ENCODE assay signal across 8 mouse cellular contexts in the genomic region with DNA sequence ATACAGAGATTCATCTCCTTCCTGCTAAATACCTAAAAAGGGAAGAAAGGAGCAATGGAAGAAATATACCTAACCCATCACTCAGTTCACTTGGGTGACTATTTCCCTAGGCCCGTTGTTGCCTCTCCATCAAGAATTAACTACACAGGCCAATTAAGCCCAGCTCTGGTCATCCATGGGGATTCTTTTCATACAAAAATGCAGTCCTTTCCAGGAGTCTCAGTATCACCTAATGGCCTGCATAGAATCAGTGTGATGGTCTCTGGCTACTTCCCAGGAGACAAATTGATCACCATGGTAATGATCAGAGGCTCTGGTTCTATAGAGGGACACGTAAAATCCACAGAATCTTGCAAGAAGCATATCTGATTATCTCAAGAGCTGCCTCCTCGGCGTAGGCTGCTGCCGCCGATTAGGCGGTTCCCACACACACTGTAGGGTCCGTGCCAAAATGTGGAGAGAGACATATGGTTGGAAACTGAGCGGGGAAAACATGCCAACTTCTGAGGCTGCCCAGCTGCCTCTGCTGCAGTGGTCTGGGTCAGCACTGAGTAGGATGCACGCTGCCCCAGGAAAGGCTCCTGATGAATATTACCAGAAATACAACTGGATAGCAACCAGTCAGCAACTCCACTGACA. TPM values are rescaled to one million over a fixed set of nuclear protein-coding genes. Genes with fewer than 3 reads are reported as not detected.
A peak's percentile ranks its signal among the peaks of the same experiment; 100 is the strongest.
DNase-seq lines count a peak whose midpoint lies in the region; ATAC-seq and TF ChIP-seq lines count a peak whose summit lies in the region.

No protein-coding gene starts in this region.

- no peak for TF ChIP-seq CTCF in lung, adult 2 months (IDR thresholded peaks at IDR 0.05; ENCODE audit: insufficient read depth, low read length)

- TF ChIP-seq POLR2A in lung, adult 2 months (IDR thresholded peaks at IDR 0.05; ENCODE audit: borderline replicate concordance, extremely low read depth, low read depth, low read length): no peak

- no peak overlapping the region for H3K4me3 ChIP-seq in lung, embryonic 15.5 days
- H3K4me3 ChIP-seq in lung, adult 2 months (replicated peaks; ENCODE audit: extremely low read depth, low read depth, low read length): no peak overlapping the region

- WGBS in lung, embryonic 15.5 days: 58% methylated on average over 10 of the region's 10 CpGs
- 69% methylated on average over 10 of the region's 10 CpGs for WGBS in lung, adult 2 months

- no peak overlapping the region for H3K9ac ChIP-seq in lung, embryonic 15.5 days

- H3K9me3 ChIP-seq in lung, embryonic 15.5 days: no peaks in the 10 kb centered on the region

- H3K27ac ChIP-seq in lung, embryonic 15.5 days: no peak overlapping the region

- no peaks in the 10 kb centered on the region for H3K27me3 ChIP-seq in lung, embryonic 15.5 days

- ATAC-seq in lung, embryonic 15.5 days (ENCODE audit: borderline replicate concordance, extremely low read depth, low FRiP score, low TSS enrichment): 0 out of 2 replicates have a peak, but pooled peaks have one; percentile 42

- no peak overlapping the region for H3K4me2 ChIP-seq in lung, embryonic 15.5 days

- no peaks in the 10 kb centered on the region for H3K4me1 ChIP-seq in lung, embryonic 15.5 days
- no peaks in the 10 kb centered on the region for H3K4me1 ChIP-seq in lung, adult 2 months (ENCODE audit: control insufficient read depth, insufficient read depth, low read length)

- no peaks in the 10 kb centered on the region for H3K36me3 ChIP-seq in lung, embryonic 15.5 days

- no peak for DNase-seq in lung, adult 2 months
- peak; percentile 76 to 80 for DNase-seq in cerebellum, postnatal 36 days
- peak; percentile 41 to 77 for DNase-seq in layer of hippocampus, adult 8-10 months (ENCODE audit: low spot score in 2 of 2)
- DNase-seq in right cerebral cortex, adult 18-20 months: peak; percentile 74
- DNase-seq in kidney, adult 8-10 months: no peak
- DNase-seq in embryo, embryonic 11 days: no peak
- no peak for DNase-seq in spleen, postnatal 10 days (ENCODE audit: low spot score in 2 of 2)

RNA-seq across cellular contexts. Expression of a gene that starts 40.4 kb away (rescaled TPM):
- polyA plus RNA-seq in lung, embryonic 15.5 days (2015; fragmentation: Nextera tagmentation; extraction: Ambion mirVana): 17.3 and 17.5 TPM in 2 replicates
- polyA plus RNA-seq in lung, adult 2 months (2012; rRNA removed): 2.2 and 3.1 TPM in 2 replicates
- total RNA-seq in layer of hippocampus, adult 8-10 months (2022): 1 to 10 TPM; 1.1 to 1.6 (median 1.5) TPM

Comparison
In these comparisons a context has a peak if more than half of its experiments do, and no peak if none do; other contexts are left out.
1. DNase-seq: peak in cerebellum, postnatal 36 days (2 of 2), layer of hippocampus, adult 8-10 months (2 of 2) and right cerebral cortex, adult 18-20 months (single experiment); none in lung, adult 2 months (single experiment), kidney, adult 8-10 months (0 of 2), embryo, embryonic 11 days (single experiment) and spleen, postnatal 10 days (0 of 2).